Mouse (Mus musculus): ENCODE results near the gene Olfr680-ps1.

DNA sequence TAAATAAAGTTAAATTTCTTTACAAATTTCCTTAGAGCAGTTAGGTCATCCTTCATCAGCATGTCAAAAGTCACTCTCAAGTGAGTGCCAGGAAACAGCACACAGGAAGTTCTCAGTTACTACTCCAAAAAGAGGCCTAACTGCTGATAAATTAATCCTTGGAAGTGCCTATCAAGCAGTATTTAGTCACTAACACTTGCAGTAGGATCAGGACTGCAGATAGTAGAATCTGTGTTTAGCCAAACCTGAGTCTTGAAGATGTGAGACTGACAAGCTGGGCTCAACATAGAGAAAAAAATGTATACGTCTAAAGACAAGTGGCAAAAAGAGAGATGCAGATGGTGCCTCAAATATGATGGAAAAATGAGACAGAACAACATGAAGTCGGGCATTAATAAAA is 48.7 kb upstream of the Olfr680-ps1 start:
- TF ChIP-seq CTCF (IDR thresholded peaks at IDR 0.05; ENCODE audit: extremely low read depth, insufficient read length, insufficient replicate concordance, low read depth, low read length) (no peak), POLR2A (IDR thresholded peaks at IDR 0.05; ENCODE audit: low read depth, low read length) (no peak)
